Mouse (Mus musculus) right cerebral cortex, postnatal 14 days (tissue): ENCODE measurements around the gene Kars.

ENCODE experiments used
- DNase-seq: peaks from one replicate; pipeline ENCODE4 v3.0.0; 2022

Kars gene

DNA sequence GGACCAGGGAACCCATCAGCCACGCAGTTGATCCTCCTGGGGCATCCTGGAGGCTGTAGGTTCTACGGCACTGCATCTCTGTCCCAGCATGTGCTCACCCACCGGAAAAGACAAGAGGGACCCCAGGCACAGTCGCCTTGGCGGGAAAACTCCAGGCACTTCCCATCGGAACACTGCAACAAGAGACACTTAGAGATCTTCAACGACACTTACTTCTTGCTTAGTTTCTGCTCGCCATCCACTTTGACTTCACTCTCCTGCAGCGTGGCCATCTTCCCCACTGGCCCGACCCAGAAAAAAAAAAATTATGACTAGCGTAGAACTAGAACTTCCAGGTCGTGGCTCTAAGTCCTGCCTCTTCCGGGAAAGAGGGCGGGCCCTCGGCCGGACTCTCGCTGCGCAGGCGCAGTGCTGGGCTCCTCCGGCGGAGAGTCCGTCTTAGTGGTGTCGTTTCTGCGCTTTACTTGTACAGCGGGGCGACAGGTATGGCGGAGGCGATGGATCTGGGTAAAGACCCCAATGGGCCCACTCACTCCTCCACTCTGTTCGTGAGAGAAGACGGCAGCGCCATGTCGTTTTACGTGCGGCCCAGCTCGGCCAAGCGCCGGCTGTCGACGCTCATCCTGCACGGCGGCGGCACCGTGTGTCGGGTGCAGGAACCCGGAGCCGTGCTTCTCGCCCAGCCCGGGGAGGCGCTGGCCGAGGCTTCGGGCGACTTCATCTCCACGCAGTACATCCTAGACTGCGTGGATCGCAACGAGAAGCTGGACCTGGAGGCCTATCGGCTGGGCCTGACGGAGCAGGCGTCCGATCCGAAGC, at the start of gene Kars, which contains the start of gene Terf2ip:
TSS of gene Kars (minus strand) at position 327 of the 819 bp plus-strand sequence.
TSS of gene Terf2ip (plus strand) at position 402 of the 819 bp plus-strand sequence.
- DNase-seq, result peak; percentile 91

DNA sequence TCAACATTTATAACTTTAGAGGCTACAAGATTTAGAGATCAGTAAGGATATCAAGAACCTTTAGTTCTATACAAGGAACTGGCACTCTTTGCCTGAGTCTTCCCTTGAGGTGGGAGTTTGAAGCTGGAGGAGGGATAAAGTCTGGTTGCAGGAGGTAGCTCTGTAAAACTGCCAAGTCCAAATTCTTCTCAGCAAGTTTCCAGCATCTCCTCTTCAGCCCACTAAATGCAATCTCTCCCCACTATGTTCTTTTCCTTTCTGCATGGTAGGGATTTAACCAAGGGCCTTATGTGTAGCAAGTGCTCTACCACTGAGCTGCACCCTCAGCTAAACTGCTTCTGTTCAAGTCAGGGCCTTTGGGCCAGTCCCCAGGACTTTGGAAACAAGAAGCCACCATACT, 43.3 kb upstream of the Kars start:
- DNase-seq, result no peak

DNA sequence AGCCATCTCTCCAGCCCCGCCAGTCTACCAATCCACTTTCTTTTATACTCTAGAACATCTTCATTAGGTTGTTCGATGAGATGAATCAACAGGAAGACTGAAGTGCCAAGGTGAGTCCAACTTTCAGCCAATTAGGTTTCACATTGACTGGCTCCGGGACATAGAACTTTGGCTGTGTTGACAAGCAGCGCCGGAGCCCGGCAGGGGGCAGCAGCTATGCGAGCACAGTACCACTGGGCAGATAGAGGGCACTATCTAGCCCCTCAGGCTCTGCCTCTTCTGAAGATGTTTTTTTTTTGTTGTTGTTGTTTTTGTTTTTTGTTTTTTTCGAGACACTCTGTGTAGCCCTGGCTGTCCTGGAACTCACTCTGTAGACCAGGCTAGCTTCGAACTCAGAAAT, 40.4 kb upstream of the Kars start:
- DNase-seq, result no peak

GRCm38 (mm10) chr8:112049984-112050383, 38.9 kb upstream of the Kars start:
- no peak for DNase-seq

- no peak for DNase-seq
Measured at GRCm38 (mm10) chr8:112048293-112048692, 37.2 kb upstream of the Kars start.

DNA sequence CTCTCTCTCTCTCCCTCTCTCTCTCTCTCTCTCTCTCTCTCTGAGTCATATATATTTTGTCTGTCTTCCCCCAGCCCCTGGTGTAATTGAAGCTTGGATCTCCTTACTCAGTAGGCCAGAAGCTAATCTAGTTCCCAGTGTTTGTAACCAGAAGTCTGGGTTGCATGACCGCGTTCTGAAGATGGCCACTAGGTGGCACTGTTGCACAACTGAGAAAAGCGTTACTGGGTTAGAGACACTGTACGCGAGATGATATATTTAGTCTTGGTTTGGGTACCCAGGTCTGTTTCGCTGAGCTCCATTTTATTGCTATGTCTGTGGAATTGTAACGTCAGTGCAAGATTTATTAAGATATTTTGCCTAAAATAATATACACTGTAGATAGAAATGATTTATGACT, 34.8 kb upstream of the Kars start:
- DNase-seq, result peak; percentile 87

DNA sequence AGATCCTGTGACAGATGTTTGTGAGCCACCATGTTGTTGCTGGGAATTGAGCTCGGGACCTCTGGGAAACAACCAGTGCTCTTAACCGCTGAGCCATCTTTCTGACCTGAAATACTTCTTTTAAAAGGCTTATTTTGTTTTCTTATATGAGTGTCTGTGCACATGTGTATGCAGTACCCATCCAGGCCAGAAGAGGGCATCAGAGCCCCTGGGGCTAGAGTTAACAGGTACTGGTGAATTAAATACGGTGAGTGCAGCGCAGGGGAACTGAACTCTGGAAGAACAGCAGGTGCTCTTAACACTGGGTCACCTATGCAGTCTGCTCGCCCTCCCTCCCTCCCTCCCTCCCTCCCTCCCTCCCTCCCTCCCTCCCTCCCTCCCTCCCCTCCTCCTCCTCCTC, 34.1 kb upstream of the Kars start:
- no peak for DNase-seq

DNA sequence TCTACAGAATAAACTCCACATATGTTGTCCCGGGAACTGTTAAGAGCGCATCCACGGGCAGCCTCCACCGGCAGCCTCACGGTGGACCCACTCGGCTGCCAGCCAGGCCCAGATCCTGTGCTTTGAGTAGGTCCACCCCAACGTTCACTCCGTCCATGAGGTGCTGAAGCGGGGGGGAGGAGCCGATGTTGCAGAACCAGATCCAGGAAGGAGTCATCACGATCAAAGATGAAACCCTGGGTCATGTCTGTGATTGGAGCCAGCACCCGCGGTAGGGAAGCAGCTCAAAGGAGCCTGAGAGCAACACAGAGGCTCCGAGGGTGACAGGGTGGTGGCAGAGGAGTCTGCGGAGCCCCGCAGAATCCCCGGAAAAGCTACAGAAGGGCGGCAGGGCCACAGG, 26.4 kb upstream of the Kars start:
- no peak for DNase-seq

DNA sequence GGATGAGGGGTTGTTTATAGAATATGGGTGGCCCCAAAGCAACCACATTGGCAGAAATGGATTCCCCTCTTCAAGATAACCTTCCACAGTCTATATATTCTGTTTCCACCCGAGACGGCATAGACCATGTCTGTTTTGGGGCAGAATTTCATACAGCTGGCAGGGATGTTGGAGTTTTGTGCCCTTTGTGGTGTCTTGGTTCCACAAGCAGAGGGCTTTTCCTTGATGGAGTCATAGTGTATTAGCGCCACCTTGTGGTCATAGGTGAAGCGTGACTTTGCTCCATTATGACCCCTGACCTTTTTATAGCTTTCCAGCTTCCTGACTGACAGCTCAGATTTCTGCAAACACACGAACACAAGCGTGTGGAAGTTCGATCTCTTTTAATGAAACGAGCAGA, 23.5 kb upstream of the Kars start:
- no peak for DNase-seq

- DNase-seq, result no peak
Measured at GRCm38 (mm10) chr8:112033071-112033470, 21.9 kb upstream of the Kars start.

DNA sequence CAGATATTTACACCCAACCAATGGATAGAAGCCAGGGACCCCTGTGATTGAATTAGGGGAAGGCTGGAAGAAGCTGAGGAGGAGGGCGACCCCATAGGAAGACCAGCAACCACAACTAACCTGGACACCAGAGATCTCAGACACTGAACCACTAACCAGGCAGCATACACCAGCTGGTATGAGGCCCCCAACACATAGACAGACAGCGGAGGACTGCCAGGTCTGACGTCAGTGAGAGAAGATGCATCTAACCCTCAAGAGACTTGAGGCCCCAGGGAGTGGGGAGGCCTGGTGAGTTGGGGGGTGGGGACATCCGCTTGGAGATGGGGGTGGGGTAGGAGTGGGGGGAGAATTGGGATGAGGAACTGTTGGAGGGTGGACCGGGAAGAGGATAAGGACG, 19.5 kb upstream of the Kars start:
- DNase-seq, result no peak

DNA sequence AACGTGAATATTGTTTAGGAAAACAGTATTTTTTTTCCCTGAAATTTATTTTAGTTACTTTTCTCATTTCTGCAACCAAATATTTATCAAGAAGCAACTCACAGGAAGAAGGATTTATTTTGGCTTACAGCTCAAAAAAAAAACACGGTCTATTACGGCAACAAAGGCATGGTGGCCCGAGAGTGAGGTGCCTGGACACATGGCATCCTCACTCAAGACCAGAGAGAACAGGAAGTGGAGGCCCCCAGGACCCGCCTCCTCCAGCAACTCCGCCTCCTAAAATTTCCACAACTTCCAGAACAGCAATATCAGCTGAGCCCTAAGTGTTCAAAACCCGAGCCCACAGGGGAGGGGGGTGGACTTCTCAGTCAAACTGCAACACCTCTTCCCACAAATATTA, 18.3 kb upstream of the Kars start:
- DNase-seq, result no peak

GRCm38 (mm10) chr8:112014936-112015335, 3.8 kb upstream of the Kars start, which contains the start of gene Gm6793:
Gene Gm6793 (minus strand): TSS chr8:112015036.
- DNase-seq, result no peak

- DNase-seq, result peak; percentile 46
Measured at GRCm38 (mm10) chr8:112011816-112012242, 706 bp upstream of the Kars start.

DNA sequence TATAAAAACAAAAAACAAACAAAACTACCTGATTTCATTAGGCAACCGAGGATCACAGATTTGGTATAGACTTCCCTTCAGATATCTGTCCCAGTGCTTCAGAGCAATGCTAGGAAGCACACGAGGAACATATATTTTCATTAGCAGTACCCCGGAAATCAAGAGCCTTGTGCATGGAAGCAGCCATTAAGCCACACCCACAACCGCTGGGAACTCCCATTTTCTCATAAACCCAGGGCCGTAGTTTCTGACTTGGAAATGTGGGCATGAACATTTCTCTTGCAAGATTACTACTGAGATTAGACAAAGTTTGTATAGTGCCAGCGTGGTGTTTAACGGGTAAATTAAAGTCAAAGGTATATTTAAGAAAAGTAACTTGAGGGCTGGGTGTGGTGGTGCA, 1.6 kb downstream of the Kars start:
- DNase-seq, result no peak

DNA sequence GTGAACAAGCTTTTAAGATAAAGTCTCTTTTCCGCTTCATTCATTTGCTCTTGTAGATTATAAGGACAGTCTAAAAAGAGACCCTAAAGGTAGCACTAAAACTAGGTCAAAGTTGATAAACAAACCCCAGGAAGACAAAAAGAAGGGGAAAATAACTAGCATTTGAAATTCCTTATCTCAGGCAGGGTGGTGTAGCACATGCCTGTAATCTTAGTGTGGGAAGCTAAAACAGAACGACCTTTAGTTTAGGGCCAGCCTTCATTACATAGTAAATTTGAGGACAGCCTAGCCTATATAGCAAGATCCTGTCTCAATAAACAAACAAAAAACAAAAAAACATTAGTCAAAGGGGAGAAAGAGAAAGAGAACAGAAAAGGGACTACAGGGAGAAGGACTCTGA, 3.5 kb downstream of the Kars start:
- no peak for DNase-seq

DNA sequence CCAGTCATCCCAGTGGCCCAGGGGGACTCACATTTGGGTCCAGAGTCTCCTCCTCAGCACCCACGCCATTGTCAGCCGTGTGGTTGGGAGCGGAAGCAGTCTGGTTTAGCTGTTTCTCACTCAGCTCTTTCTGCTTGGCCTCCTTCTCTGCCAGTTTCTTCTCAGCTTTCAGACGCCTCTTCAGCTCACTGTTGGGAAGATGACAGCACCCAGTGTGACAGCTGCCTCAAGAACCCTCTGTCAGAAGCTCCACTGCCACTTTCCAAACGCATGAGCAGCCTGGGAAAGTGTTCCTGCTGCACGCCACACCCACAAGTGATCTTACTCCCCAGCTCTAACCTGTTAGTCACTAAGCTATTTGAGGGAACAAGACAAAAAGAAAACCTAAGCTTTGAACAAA, 5.5 kb downstream of the Kars start:
- no peak for DNase-seq

GRCm38 (mm10) chr8:112004754-112005153, 6.4 kb downstream of the Kars start:
- DNase-seq, result no peak

GRCm38 (mm10) chr8:111992703-111993039, 18.5 kb downstream of the Kars start:
- no peak for DNase-seq

GRCm38 (mm10) chr8:111992013-111992702, 19.0 kb downstream of the Kars start, which contains the start of gene Adat1:
Gene Adat1 (minus strand): TSS chr8:111992302.
- peak; percentile 85 for DNase-seq

GRCm38 (mm10) chr8:111991278-111991677, 19.8 kb downstream of the Kars start:
- DNase-seq, result no peak

DNA sequence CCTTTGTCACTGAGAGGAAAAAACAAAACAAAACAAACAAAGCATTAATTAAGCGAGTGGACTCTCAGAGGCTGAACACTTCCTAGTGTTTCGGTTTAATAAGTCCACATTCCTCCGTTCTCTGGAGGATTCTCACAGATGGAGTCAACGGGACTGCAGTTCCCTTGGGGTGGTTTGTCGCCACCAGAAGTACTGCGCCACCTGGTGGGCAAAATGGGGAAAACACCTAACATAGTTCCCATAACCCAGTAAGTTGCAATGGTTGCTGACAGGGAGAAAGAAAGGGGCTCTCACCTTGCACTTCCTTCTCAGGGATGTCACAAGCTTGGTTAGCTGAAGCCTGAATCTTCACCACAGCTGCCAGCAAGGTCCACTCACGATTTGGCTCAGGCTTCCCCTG, 21.2 kb downstream of the Kars start:
- peak; percentile 82 for DNase-seq

GRCm38 (mm10) chr8:111984511-111984910, 26.6 kb downstream of the Kars start:
- no peak for DNase-seq

DNA sequence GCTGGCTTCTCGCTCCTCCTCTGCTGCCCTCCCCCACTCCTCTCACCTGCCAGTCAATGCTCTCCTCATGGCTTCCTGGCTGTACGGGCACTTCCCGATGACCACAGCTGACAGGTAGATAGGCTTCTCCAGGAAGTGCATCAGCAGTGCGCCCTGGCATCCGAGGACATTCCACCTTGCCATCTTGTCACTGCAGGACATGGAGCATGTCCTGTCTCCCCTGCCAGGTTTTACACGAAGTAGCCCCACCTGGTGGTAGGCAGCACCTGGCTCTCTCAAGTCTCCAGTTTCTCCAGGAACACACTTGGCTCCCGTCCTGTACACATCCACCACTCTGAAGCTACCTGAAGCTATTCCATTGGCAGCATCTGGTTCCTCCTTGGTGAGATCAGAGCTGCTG, 29.0 kb downstream of the Kars start:
- DNase-seq, result no peak
